20 mouse cellular contexts compared by ENCODE assay signal in genomic region chr19:23922601-23923000, GRCm38 (mm10).
"Had no signal": no experiment of that assay in that cellular context is flagged by ENCODE, and none has a peak within 500 bp of the region (broad histone marks: within the 10 kb centered on the region; RNA-seq: fewer than 3 reads in every experiment).

No protein-coding gene starts in this region.

- ATAC-seq: liver, postnatal 0 days; lung, postnatal 0 days; midbrain, embryonic 13.5 days; midbrain, embryonic 15.5 days had no signal

- DNase-seq: liver, postnatal 0 days; lung, adult 2 months; lung, postnatal 14 days; lung, postnatal 36 days; retina, postnatal 1 day; right cerebral cortex, postnatal 14 days; thymus, adult 18-20 months; thymus, postnatal 14 days; thymus, postnatal 36 days had no signal

- H3K4me3 ChIP-seq: liver, embryonic 15.5 days; lung, embryonic 15.5 days; megakaryocyte, embryonic 14.5 days; midbrain, embryonic 13.5 days; midbrain, embryonic 15.5 days; neural tube, embryonic 13.5 days; neural tube, embryonic 15.5 days; stomach, embryonic 15.5 days had no signal

- H3K27ac ChIP-seq: liver, embryonic 15.5 days; lung, embryonic 15.5 days; macrophage; midbrain, embryonic 13.5 days; midbrain, embryonic 15.5 days; neural tube, embryonic 13.5 days; neural tube, embryonic 15.5 days; stomach, embryonic 15.5 days; stomach, postnatal 0 days had no signal
